Mouse (Mus musculus) cortical plate, adult 2 months (tissue): ENCODE data around the gene Acbd7.

Experiments
- CTCF ChIP-seq: fragments of 200-500 bp; IDR thresholded peaks from 2 replicates; pipeline ENCODE4 v1.5.1; 2011; ENCODE audit warnings: mild to moderate bottlenecking, control low read depth, low read length; ENCODE audit not compliant: insufficient read depth; ENCODE audit errors: extremely low read depth
- POLR2A ChIP-seq: fragments of 200-500 bp; IDR thresholded peaks from 2 replicates; pipeline ENCODE4 v1.6.1; 2011; ENCODE audit warnings: mild to moderate bottlenecking, low read length, control low read depth; ENCODE audit not compliant: insufficient read depth; ENCODE audit errors: extremely low read depth

GRCm38 (mm10) chr2:3286243-3286642, 49.7 kb upstream of the Acbd7 start:
- TF ChIP-seq CTCF: no peak
- no peak for TF ChIP-seq POLR2A
